Mouse (Mus musculus) layer of hippocampus, adult 8-10 months (tissue): ENCODE measurements around the gene Fcrla. TPM values are rescaled to one million over a fixed set of nuclear protein-coding genes. Genes with fewer than 3 reads are reported as not detected.
A peak's percentile ranks its signal among the peaks of the same experiment; 100 is the strongest.

Source experiments
- DNase-seq, 2 experiments: peaks; one replicate each; pipeline ENCODE4 v3.0.0; 2022; ENCODE audit warnings: low spot score in 2 of 2
- total RNA-seq, 4 experiments: library from RNA; stranded (reverse); gene quantifications; 2 replicates each; pipeline ENCODE4 v1.2.4; 2022

Gene Fcrla
- total RNA-seq, 4 experiments from 2014 or later, result not detected

- no peak for DNase-seq
Measured at GRCm38 (mm10) chr1:170929245-170929644, 1.9 kb upstream of the Fcrla start.

- DNase-seq, result no peak
Measured at GRCm38 (mm10) chr1:170928467-170928866, 1.1 kb upstream of the Fcrla start.

- no peak for DNase-seq
Measured at GRCm38 (mm10) chr1:170926941-170927340, 442 bp downstream of the Fcrla start.

- DNase-seq, result no peak
Measured at GRCm38 (mm10) chr1:170924485-170924884, 2.9 kb downstream of the Fcrla start.

GRCm38 (mm10) chr1:170919308-170919707 is 8.1 kb downstream of the Fcrla start:
- no peak for DNase-seq

- DNase-seq, result no peak
Measured at GRCm38 (mm10) chr1:170915657-170916056, 11.7 kb downstream of the Fcrla start.

GRCm38 (mm10) chr1:170912891-170913615 is 14.3 kb downstream of the Fcrla start, which contains the start of gene Fcrlb:
Gene Fcrlb (minus strand): TSS chr1:170912941.
- DNase-seq, result no peak

GRCm38 (mm10) chr1:170911907-170912660 is 15.3 kb downstream of the Fcrla start:
- no peak for DNase-seq

- no peak for DNase-seq
Measured at GRCm38 (mm10) chr1:170908341-170908740, 19.0 kb downstream of the Fcrla start.

GRCm38 (mm10) chr1:170907456-170908191 is 19.8 kb downstream of the Fcrla start:
- peak in 1 of 2 experiments; percentile 18 for DNase-seq

GRCm38 (mm10) chr1:170907111-170907455 is 20.3 kb downstream of the Fcrla start:
- DNase-seq, result no peak

- no peak for DNase-seq
Measured at GRCm38 (mm10) chr1:170903485-170903884, 23.9 kb downstream of the Fcrla start.

- DNase-seq, result peak; percentile 60 to 82
Measured at GRCm38 (mm10) chr1:170901536-170902238, 25.7 kb downstream of the Fcrla start.

GRCm38 (mm10) chr1:170900799-170901467 is 26.4 kb downstream of the Fcrla start:
- DNase-seq, result peak in 1 of 2 experiments; percentile 47

GRCm38 (mm10) chr1:170898413-170899075 is 28.8 kb downstream of the Fcrla start:
- DNase-seq, result no peak

GRCm38 (mm10) chr1:170896651-170897281 is 30.6 kb downstream of the Fcrla start:
- no peak for DNase-seq

GRCm38 (mm10) chr1:170894603-170895602 is 32.5 kb downstream of the Fcrla start:
- no peak for DNase-seq

- no peak for DNase-seq
Measured at GRCm38 (mm10) chr1:170892279-170892678, 35.1 kb downstream of the Fcrla start.

- DNase-seq, result no peak
Measured at GRCm38 (mm10) chr1:170891646-170892045, 35.7 kb downstream of the Fcrla start.
